Mouse (Mus musculus) bone marrow macrophage, adult 2 months (primary cell): ENCODE results near the gene Nudt14.

Source experiments
- CTCF ChIP-seq: IDR thresholded peaks from 2 replicates; pipeline ENCODE4 v1.5.1; 2012; ENCODE audit warnings: low read depth, mild to moderate bottlenecking, low read length, moderate library complexity
- POLR2A ChIP-seq: IDR thresholded peaks from 2 replicates; pipeline ENCODE4 v1.6.1; 2012; ENCODE audit warnings: mild to moderate bottlenecking, low read depth, low read length, borderline replicate concordance

- TF ChIP-seq POLR2A: no peak
- TF ChIP-seq CTCF: no peak
Observed at GRCm38 (mm10) chr12:112947307-112947706, 5.4 kb upstream of the Nudt14 start.
